Mouse (Mus musculus) CD4-positive, CD25-positive, alpha-beta regulatory T cell, adult 2 months (primary cell): ENCODE measurements around the gene Xpa.
A peak's percentile ranks its signal among the peaks of the same experiment; 100 is the strongest.

Source experiments
- DNase-seq: peaks from one replicate; pipeline ENCODE4 v3.0.0-alpha.2; 2012; ENCODE audit warnings: low read depth, low spot score

Xpa gene

DNA sequence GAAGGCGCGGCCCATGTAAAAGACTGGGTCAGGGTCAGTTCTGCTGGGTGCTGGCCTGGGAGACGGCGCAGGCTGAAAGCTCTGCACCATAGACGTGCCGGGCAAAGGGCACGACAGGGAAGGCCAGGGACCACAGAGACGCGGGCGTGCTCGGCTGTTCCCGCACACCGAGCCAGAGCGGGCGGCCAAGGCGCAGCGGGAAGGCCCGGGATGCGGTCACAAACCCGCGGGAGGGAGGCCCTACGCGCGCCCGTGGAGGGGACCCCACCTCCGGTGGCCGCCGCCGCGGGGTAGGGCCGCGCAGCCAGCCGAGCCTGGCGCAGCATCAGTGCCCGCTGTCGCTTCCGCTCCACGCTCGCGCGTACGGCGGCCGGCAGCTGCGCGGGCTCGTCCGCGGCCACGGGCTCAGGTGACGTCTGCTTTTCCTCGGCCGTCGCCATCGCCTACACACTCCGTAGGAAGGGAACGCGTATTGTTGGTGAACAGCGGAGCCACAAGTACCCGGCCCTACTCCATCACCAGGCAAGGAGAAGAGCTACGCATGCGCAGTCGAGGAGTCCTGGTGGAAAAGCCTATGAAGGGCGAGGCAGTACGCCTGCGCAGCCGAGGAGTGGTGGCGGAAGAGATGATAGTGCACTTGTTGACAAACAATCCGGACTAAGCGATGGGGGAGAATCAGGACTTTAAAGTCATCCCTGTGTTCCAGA is at the start of gene Xpa:
Xpa (minus strand) TSS at position 531 of the 707 bp plus-strand sequence.
- DNase-seq = peak; percentile 99

DNA sequence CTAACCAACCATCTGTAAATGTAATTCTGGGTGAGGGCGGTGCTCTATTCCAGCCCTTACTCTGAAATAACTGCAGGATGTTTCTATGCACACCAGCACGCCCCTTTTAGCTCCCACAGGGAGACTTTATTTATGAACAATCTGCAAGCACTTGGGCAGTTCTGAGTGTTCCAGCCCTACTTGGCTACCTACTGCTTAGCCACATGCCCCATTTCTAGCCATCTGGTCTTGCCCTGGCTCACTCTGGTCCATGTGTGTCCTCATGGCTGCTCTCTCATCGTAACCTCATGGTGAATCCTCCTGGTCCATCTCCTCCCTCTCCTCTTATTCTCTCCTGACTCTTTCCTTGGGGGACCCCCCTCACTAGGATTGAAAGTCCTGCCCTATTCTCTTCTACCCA is 39.8 kb upstream of the Xpa start:
- no peak for DNase-seq

DNA sequence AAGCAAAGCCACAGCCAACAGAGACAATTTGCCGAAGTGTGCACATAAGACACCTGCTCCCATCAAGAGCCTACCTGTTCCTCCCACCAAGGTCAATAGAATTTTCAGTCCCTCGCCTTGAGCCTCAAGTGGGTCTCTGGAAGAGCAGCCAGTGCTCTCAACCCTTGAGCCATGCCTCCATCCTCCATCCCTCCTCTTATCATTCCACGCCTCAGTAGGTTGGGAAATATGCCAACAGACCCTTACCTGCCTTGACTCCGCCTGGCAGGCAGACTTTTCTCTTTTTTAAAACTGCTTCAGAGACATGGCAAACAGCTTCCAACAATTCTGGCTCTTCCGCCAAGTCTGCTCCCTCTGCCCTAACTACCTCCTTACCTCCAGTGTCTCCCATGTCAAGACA is 38.6 kb upstream of the Xpa start:
- DNase-seq = no peak

GRCm38 (mm10) chr4:46226972-46227535 is 30.9 kb upstream of the Xpa start:
- no peak for DNase-seq

- DNase-seq = no peak
These were observed 25.0 kb upstream of the Xpa start for GRCm38 (mm10) chr4:46221090-46221489.

GRCm38 (mm10) chr4:46202562-46203126 is 6.5 kb upstream of the Xpa start:
- no peak for DNase-seq

DNA sequence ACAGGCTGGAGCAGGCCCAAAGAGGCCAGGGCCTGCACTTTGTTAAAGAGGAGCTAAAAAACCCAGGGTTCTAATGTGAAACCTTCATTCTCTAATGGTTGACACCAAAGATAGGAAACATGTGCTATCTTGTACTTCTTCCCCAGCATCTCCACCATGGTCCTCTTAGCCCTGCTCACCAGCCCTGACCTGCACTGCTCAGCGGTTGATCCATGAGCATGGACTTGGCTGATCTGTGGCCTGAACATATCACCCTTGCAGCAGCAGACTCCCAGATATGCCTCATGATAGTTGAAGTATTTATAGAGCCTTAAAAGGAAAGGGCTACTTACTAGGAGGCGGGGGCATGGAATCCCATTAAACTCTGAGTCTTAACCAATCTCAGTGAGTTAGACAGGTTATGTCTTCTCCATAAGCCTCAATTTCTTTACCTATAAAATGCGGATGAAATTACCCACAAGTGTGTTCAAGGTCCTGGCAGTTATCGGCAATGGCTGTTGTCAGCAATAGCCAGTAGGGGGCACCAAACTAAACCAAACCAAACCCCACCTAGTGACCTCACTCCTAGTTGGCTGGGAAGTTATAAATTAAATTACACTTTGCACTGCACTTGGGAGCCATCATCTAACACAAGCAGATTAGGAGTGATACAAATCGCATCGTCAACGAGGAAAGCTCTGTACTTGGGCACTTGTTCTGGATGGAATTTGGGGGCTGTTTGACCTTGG is 5.9 kb upstream of the Xpa start:
- peak; percentile 83 for DNase-seq

DNA sequence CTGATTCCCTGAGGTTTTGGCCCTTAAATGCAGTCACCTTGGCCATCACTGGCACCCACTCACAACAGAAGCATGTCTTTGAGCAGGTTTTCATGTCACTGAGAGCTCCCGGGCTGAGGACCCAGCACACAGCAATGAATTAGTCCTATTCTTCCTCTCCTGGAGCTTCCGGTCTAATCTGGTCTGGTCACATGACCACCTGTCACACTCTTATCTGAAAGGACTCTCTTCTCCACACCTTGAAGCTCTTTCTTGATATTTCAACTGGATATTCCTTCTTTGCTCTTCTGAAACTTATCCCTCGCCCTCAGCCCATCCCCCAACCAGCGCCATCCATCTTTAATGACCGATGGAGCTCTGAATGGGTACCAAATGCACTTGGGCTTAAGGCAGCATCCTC is 2.0 kb upstream of the Xpa start:
- DNase-seq = no peak

GRCm38 (mm10) chr4:46196513-46196912 is 402 bp upstream of the Xpa start:
- DNase-seq = no peak

DNA sequence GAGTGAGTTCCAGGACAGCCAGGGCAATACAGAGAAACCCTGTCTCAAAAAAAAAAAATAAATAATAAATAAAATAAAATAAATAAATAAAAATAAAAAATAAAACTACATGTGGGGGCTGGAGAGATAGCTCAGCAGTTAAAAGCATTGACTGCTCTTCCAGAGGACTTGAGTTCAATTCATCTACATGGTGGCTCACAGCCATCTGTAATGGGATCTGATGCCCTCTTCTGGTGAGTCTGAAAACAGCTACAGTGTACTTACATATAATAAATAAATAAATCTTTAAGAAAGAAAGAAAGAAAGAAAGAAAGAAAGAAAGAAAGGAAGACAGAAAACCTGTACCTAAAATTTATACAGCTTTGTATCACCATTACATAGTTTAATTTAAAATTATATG is 4.1 kb downstream of the Xpa start:
- peak; percentile 35 for DNase-seq

- DNase-seq = no peak
These were observed 9.6 kb downstream of the Xpa start for GRCm38 (mm10) chr4:46186466-46186865.

GRCm38 (mm10) chr4:46185890-46186289 is 10.2 kb downstream of the Xpa start:
- no peak for DNase-seq

DNA sequence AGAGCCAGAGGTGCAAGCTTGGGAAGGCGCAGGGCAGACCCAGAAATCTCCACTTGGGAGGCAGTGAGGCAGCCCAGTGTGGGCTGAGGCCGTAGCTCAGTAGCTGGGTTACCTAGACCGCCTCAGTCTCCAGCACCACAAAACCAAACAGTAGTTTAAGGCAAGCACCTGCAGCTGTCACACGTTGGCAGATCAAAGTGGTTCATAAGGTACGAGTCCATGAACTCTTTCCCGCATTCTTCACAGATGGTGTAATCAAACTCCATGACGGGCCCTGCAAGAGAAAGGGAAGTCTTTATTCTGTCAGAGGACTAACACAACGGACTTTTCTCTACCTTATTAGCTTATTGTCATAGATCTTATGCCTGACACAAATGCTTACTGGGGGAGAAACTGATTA is 10.7 kb downstream of the Xpa start:
- DNase-seq = no peak

- DNase-seq = no peak
These were observed 13.9 kb downstream of the Xpa start for GRCm38 (mm10) chr4:46182181-46182580.

DNA sequence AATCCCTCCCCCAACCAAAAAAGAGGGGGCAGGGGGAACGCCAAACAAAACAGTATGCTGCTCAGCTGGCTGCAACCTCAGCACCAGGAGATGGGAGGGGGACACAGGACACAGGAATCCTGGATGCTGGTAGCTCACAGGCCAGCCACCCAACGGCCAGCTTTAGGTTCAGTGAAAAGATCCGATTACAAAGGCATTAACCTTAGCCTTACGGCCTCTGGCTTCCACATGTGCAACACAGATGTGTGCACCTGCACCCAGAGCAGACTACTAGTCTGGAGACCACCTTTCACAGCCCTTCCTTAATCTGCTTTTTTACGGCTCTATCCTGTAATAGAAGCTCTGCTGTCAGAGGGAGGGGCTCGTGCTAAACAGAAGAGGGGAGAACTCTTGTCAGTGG is 14.9 kb downstream of the Xpa start:
- no peak for DNase-seq

DNA sequence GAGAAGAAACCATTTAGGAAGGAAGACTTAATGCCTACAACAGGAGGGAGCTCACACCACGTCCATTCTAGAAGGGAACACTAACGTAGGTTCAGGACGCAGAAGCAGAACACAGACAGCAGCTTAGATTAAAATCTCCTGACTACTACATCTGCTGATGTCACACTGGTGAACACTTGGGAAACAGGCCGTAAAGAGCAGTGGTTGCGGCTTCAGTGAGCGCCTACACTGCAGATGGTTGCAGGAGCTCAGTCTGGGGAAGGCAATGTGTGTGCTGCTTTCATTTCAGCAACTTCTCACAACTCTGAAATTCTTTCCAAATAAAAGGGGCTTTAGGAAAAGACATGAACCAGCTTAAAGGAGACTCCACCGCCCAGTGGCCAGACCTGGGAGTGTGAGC is 18.6 kb downstream of the Xpa start:
- DNase-seq = no peak

DNA sequence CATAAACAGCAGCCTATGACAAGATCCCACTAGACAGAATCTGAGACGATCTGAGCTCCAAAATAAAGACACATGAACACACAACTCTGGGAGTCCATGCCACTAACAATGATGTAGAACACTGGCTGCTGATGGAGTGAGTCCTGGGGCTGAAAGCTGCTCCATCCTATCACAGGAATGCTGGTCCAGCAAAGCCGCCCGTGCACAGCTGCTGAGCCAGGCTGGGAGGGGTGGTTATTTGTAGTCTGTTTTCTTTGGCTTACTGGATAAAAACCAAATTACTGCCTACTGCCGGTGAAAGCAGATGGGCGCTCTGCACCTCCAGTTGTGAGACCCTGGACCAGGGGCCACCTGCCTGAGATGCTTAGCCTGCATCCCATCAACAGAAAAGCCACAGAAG is 19.1 kb downstream of the Xpa start:
- no peak for DNase-seq

GRCm38 (mm10) chr4:46176313-46176712 is 19.8 kb downstream of the Xpa start:
- DNase-seq = peak; percentile 24

- DNase-seq = no peak
These were observed 24.4 kb downstream of the Xpa start for GRCm38 (mm10) chr4:46171761-46172160.

- DNase-seq = no peak
These were observed 30.3 kb downstream of the Xpa start for GRCm38 (mm10) chr4:46165831-46166230.

DNA sequence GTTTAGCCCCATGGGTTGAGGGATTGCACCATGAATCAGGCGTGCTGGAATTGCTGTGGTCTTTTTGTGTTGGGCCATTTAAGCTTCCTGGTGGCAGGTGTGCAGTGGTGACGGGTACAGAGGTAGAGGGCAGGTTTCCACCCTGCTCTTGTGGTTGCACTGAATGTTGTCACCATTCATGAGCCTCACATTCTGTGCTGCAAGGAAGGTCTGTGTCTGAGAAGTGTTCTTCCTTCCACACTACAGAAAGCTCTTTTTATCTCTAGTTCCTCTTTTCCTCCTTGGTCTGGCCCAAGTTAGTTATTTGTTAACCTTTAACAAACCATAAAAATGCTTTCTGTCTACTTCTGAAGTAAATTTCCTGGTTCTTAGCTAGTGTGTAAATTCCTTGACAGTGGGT is 32.1 kb downstream of the Xpa start:
- no peak for DNase-seq

DNA sequence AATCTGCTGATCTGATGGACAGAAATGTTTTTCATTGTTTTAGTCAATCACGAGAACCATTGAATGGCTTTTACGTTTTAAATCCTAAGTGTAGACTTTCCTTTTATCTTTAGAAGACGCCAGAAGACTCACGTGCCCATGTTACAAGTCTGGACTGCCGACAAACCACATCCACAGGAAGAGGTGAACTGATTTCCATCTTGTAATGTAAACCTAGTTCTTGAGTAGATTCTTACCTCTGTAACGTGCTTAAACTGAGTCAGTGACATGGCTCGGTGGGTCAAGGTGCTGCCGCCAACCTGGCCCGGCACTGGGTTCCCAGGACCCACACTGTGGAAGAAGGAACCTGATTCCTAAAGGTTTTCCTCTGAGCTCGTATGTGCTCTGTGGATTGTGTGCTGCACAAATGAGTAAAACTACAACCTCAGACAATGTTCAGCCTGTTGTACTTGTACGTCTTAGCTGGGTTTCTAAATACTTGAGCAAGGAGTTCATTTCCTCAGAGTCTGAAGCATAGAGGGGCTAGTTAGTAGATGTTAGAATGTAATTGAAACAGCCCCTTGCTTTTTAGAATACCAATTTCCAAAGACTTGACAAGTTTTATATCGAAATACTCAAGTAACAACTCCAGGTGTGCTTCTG is 44.1 kb downstream of the Xpa start:
- DNase-seq = peak; percentile 79
